Comparison of ENCODE assay signal across 13 mouse cellular contexts in genomic region chr2:124271156-124271555, GRCm38 (mm10).
"Had no signal": no experiment of that assay in that cellular context is flagged by ENCODE, and none has a peak within 500 bp of the region (broad histone marks: within the 10 kb centered on the region; RNA-seq: fewer than 3 reads in every experiment).

No protein-coding gene starts in this region.

- DNase-seq: kidney, adult 2 months; kidney, postnatal 25 days; layer of hippocampus, adult 9-11 months; liver, embryonic 13.5 days; lung, adult 2 months; lung, postnatal 14 days; lung, postnatal 4 days; midbrain, embryonic 14.5 days; thymus, adult 2 months; thymus, postnatal 14 days; thymus, postnatal 4 days had no signal

- H3K27ac ChIP-seq: kidney, postnatal 0 days; layer of hippocampus, adult 2 months; liver, embryonic 13.5 days had no signal

- H3K4me3 ChIP-seq: layer of hippocampus, adult 2 months; liver, embryonic 13.5 days had no signal
